Mouse (Mus musculus): Measurements from ENCODE around the gene En2.

Gene En2

GRCm38 (mm10) chr5:28178322-28178721, 12.8 kb downstream of the En2 start:
- DNase-seq (ENCODE audit: low spot score), result no peak

GRCm38 (mm10) chr5:28179237-28179790, 13.8 kb downstream of the En2 start:
- DNase-seq (ENCODE audit: low spot score), result no peak

GRCm38 (mm10) chr5:28191201-28192098, 26.0 kb downstream of the En2 start:
- no peak for DNase-seq (ENCODE audit: low spot score)

GRCm38 (mm10) chr5:28192099-28192454, 26.6 kb downstream of the En2 start:
- no peak for DNase-seq (ENCODE audit: low spot score)

GRCm38 (mm10) chr5:28195473-28195872, 30.0 kb downstream of the En2 start:
- no peak for DNase-seq (ENCODE audit: low spot score)

GRCm38 (mm10) chr5:28199089-28199873, 33.8 kb downstream of the En2 start:
- no peak for DNase-seq (ENCODE audit: low spot score)

GRCm38 (mm10) chr5:28203086-28203485, 37.6 kb downstream of the En2 start:
- DNase-seq (ENCODE audit: low spot score), result no peak

GRCm38 (mm10) chr5:28204678-28205077, 39.2 kb downstream of the En2 start:
- no peak for DNase-seq (ENCODE audit: low spot score)

- no peak for DNase-seq (ENCODE audit: low spot score)
Observed at GRCm38 (mm10) chr5:28206448-28206847, 41.0 kb downstream of the En2 start.

GRCm38 (mm10) chr5:28207043-28207442, 41.5 kb downstream of the En2 start:
- no peak for DNase-seq (ENCODE audit: low spot score)

GRCm38 (mm10) chr5:28208726-28209520, 43.4 kb downstream of the En2 start:
- no peak for DNase-seq (ENCODE audit: low spot score)

GRCm38 (mm10) chr5:28209549-28210431, 44.3 kb downstream of the En2 start:
- no peak for DNase-seq (ENCODE audit: low spot score)

- no peak for DNase-seq (ENCODE audit: low spot score)
Observed at GRCm38 (mm10) chr5:28210591-28211550, 45.4 kb downstream of the En2 start.

- DNase-seq (ENCODE audit: low spot score), result no peak
Observed at GRCm38 (mm10) chr5:28211651-28212310, 46.3 kb downstream of the En2 start.

- DNase-seq (ENCODE audit: low spot score), result no peak
Observed at GRCm38 (mm10) chr5:28213441-28213840, 47.9 kb downstream of the En2 start.

GRCm38 (mm10) chr5:28219596-28219995, 54.1 kb downstream of the En2 start:
- DNase-seq (ENCODE audit: low spot score), result no peak

Measured in adipocyte (in vitro differentiated cells).